ENCODE assay signal across 8 mouse cellular contexts in the genomic region with DNA sequence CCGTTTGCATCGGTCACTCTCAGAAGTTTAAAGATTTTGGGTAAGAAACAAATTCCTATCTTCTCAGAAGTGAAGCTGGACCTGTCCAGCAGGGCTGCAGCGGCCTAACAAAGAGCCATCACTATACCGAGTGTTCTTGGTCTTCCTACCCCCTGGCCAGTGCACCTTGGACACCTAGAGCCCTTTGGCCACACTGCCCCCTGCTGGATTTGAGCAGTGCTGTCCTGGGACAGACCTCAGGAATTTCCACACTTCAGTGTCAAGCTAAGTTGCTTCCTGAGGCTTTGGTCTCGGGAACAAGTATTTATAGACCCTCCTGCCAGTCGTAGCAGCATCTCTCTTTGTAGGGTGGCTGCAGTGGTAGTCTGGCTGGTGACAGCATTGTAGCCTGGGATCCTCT. TPM values are rescaled to one million over a fixed set of nuclear protein-coding genes. Genes with fewer than 3 reads are reported as not detected.
A peak's percentile ranks its signal among the peaks of the same experiment; 100 is the strongest.
DNase-seq lines count a peak whose midpoint lies in the region; ATAC-seq lines count a peak whose summit lies in the region.

No protein-coding gene starts in this region.

- H3K4me3 ChIP-seq in embryonic facial prominence, embryonic 11.5 days (ENCODE audit: low read depth, low read length) = no peak overlapping the region
- H3K4me3 ChIP-seq in hindbrain, embryonic 14.5 days (replicated peaks; ENCODE audit: low read length) = no peak overlapping the region
- H3K4me3 ChIP-seq in liver, embryonic 12.5 days = no peak overlapping the region

- H3K9me3 ChIP-seq in embryonic facial prominence, embryonic 11.5 days (replicated peaks; ENCODE audit: control insufficient read depth, low read length) = no peaks in the 10 kb centered on the region
- H3K9me3 ChIP-seq in hindbrain, embryonic 14.5 days (ENCODE audit: control insufficient read depth, low read length) = no peaks in the 10 kb centered on the region
- H3K9me3 ChIP-seq in liver, embryonic 12.5 days (replicated peaks) = no peaks in the 10 kb centered on the region

- H3K4me1 ChIP-seq in embryonic facial prominence, embryonic 11.5 days (ENCODE audit: control insufficient read depth, insufficient read depth, low read length) = no peaks in the 10 kb centered on the region
- H3K4me1 ChIP-seq in hindbrain, embryonic 14.5 days (replicated peaks; ENCODE audit: control insufficient read depth, insufficient read depth, low read length) = no peaks in the 10 kb centered on the region
- no peaks in the 10 kb centered on the region for H3K4me1 ChIP-seq in liver, embryonic 12.5 days

- no peak overlapping the region for H3K27ac ChIP-seq in embryonic facial prominence, embryonic 11.5 days (replicated peaks; ENCODE audit: low read depth, low read length)
- no peak overlapping the region for H3K27ac ChIP-seq in hindbrain, embryonic 14.5 days
- H3K27ac ChIP-seq in liver, embryonic 12.5 days = no peak overlapping the region

- no peaks in the 10 kb centered on the region for H3K36me3 ChIP-seq in embryonic facial prominence, embryonic 11.5 days (replicated peaks; ENCODE audit: control insufficient read depth, insufficient read depth, low read depth, low read length)
- H3K36me3 ChIP-seq in hindbrain, embryonic 14.5 days (replicated peaks; ENCODE audit: control insufficient read depth, insufficient read depth) = peaks cover 57% of the 10 kb centered on the region
- H3K36me3 ChIP-seq in liver, embryonic 12.5 days = peaks cover 89% of the 10 kb centered on the region

- H3K27me3 ChIP-seq in embryonic facial prominence, embryonic 11.5 days (ENCODE audit: control insufficient read depth, insufficient read depth, low read length) = no peaks in the 10 kb centered on the region
- H3K27me3 ChIP-seq in hindbrain, embryonic 14.5 days (ENCODE audit: control insufficient read depth, insufficient read depth, low read length) = no peaks in the 10 kb centered on the region
- H3K27me3 ChIP-seq in liver, embryonic 12.5 days (replicated peaks) = no peaks in the 10 kb centered on the region

- no peak overlapping the region for H3K4me2 ChIP-seq in embryonic facial prominence, embryonic 11.5 days (ENCODE audit: low read depth, low read length)
- H3K4me2 ChIP-seq in hindbrain, embryonic 14.5 days (replicated peaks) = no peak overlapping the region
- H3K4me2 ChIP-seq in liver, embryonic 12.5 days = no peak overlapping the region

- ATAC-seq in embryonic facial prominence, embryonic 11.5 days (replicated peaks; ENCODE audit: insufficient number of reproducible peaks, low FRiP score, low TSS enrichment, low read depth) = no peak
- peak; percentile 53; the same call in 1 of the 2 replicates for ATAC-seq in hindbrain, embryonic 14.5 days (ENCODE audit: low FRiP score)
- peak; percentile 64; the same call in 1 of the 2 replicates for ATAC-seq in liver, embryonic 12.5 days

- H3K9ac ChIP-seq in embryonic facial prominence, embryonic 11.5 days (replicated peaks; ENCODE audit: low read length) = no peak overlapping the region
- no peak overlapping the region for H3K9ac ChIP-seq in hindbrain, embryonic 14.5 days
- no peak overlapping the region for H3K9ac ChIP-seq in liver, embryonic 12.5 days

- DNase-seq in layer of hippocampus, adult 11-12 months (ENCODE audit: low spot score) = peak; percentile 39
- DNase-seq in layer of hippocampus, adult 9-11 months = no peak
- peak; percentile 76 for DNase-seq in adrenal gland, postnatal 25 days
- peak; percentile 65 for DNase-seq in embryonic facial prominence, embryonic 11.5 days (ENCODE audit: low spot score)
- peak; percentile 50 for DNase-seq in hindbrain, embryonic 14.5 days (ENCODE audit: low spot score)
- peak; percentile 68 for DNase-seq in ovary, postnatal 36 days (ENCODE audit: low spot score)
- no peak for DNase-seq in T-cell, adult 2 months (ENCODE audit: low spot score)

- 65% methylated on average over 6 of the region's 6 CpGs for WGBS in embryonic facial prominence, embryonic 11.5 days
- WGBS in hindbrain, embryonic 14.5 days = 65% methylated on average over 6 of the region's 6 CpGs
- WGBS in liver, embryonic 12.5 days (ENCODE audit: insufficient replicate concordance) = 64% methylated on average over 6 of the region's 6 CpGs

RNA-seq across cellular contexts. Expression of a gene that starts 29.5 kb away (rescaled TPM):
- total RNA-seq in adrenal gland, postnatal 25 days (2021) = 68.4 and 71.6 TPM in 2 replicates
- polyA plus RNA-seq in embryonic facial prominence, embryonic 11.5 days (2014; fragmentation: Nextera tagmentation; extraction: Ambion mirVana) = 113 and 119 TPM in 2 replicates
- polyA plus RNA-seq in hindbrain, embryonic 14.5 days (2014; fragmentation: Nextera tagmentation; extraction: Ambion mirVana) = 110 and 115 TPM in 2 replicates
- polyA plus RNA-seq in liver, embryonic 12.5 days (2016; fragmentation: Nextera tagmentation; extraction: Ambion mirVana) = 37.6 and 37.9 TPM in 2 replicates

RNA-seq across cellular contexts. Expression of a gene that starts 29.7 kb away (rescaled TPM):
- 35.1 and 36.5 TPM in 2 replicates for total RNA-seq in adrenal gland, postnatal 25 days (2021)
- polyA plus RNA-seq in embryonic facial prominence, embryonic 11.5 days (2014; fragmentation: Nextera tagmentation; extraction: Ambion mirVana) = 12.1 and 13.1 TPM in 2 replicates
- polyA plus RNA-seq in hindbrain, embryonic 14.5 days (2014; fragmentation: Nextera tagmentation; extraction: Ambion mirVana) = 27.3 and 29.6 TPM in 2 replicates
- polyA plus RNA-seq in liver, embryonic 12.5 days (2016; fragmentation: Nextera tagmentation; extraction: Ambion mirVana) = 11.0 TPM in 2 replicates

RNA-seq across cellular contexts. Expression of a gene that starts 41.4 kb away (rescaled TPM):
- 42.1 and 51.9 TPM in 2 replicates for total RNA-seq in adrenal gland, postnatal 25 days (2021)
- 13.5 and 13.9 TPM in 2 replicates for polyA plus RNA-seq in embryonic facial prominence, embryonic 11.5 days (2014; fragmentation: Nextera tagmentation; extraction: Ambion mirVana)
- 17.9 and 22.6 TPM in 2 replicates for polyA plus RNA-seq in hindbrain, embryonic 14.5 days (2014; fragmentation: Nextera tagmentation; extraction: Ambion mirVana)
- 17.4 and 18.8 TPM in 2 replicates for polyA plus RNA-seq in liver, embryonic 12.5 days (2016; fragmentation: Nextera tagmentation; extraction: Ambion mirVana)

Comparison
In these comparisons a context has a peak if more than half of its experiments do, and no peak if none do; other contexts are left out.
1. DNase-seq: peak in layer of hippocampus, adult 11-12 months (single experiment), adrenal gland, postnatal 25 days (single experiment), embryonic facial prominence, embryonic 11.5 days (single experiment), hindbrain, embryonic 14.5 days (single experiment) and ovary, postnatal 36 days (single experiment); none in layer of hippocampus, adult 9-11 months (single experiment) and T-cell, adult 2 months (single experiment).